Mouse (Mus musculus): ENCODE results near the gene Mmaa. TPM values are rescaled to one million over a fixed set of nuclear protein-coding genes. Genes with fewer than 3 reads are reported as not detected.

Gene Mmaa
- polyA plus RNA-seq, 1 experiment = 23.9 TPM

DNA sequence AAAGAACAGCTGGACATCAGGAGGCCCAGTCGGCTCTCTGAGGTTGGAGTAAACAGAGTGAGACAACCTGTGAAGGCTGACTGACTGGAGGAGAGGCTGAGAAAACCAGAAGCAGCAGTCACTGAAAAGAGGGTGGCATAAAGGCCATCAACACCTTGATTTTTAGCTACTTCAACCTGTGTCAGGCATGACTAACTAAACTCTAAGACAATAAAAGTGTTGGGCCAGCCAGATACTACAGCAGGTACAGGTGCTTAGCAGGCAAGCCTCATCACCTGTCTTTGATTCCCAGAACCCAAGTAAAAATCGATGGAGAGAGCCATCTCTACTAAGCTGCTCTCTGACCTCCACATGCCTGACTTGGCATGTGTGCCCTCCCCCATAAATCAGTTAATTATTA is 6.1 kb downstream of the Mmaa start:
- no peak for DNase-seq (ENCODE audit: low spot score)

DNA sequence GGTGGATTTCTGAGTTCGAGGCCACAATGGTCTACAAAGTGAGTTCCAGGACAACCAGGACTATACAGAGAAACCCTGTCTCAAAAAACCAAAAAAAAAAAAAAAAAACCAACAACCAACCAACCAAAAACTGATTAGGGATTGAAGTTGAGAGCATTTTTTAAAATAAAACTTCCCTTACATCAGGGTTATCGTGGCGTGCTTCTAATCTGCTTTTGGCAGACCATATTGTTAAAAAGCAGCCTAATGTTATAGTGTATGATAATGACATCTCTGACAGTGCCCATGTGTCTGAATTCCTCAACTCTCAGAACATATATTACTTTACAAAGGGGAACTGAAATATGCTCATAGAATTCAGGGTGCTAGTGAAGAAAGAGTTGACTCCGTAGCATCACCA is 6.5 kb downstream of the Mmaa start:
- no peak for DNase-seq (ENCODE audit: low spot score)

DNA sequence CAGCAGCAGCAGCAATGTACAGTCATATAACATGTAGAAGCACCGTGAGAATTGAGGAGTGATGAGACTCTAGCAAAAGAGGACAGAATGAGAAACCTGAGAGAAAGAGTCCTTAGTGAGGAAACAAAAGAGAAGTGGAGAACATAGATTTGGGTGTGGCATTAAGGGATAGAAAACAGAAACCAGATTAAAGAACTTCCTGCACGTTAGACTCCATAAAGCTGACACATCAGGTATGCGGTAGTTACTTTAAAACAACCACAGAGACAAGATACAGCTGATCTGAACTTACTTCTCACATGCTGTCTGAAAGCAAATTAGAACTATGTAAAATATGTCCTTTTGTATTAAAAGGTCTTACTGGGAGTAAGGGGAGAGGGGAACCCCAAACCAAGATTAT is 8.3 kb downstream of the Mmaa start:
- no peak for DNase-seq (ENCODE audit: low spot score)

DNA sequence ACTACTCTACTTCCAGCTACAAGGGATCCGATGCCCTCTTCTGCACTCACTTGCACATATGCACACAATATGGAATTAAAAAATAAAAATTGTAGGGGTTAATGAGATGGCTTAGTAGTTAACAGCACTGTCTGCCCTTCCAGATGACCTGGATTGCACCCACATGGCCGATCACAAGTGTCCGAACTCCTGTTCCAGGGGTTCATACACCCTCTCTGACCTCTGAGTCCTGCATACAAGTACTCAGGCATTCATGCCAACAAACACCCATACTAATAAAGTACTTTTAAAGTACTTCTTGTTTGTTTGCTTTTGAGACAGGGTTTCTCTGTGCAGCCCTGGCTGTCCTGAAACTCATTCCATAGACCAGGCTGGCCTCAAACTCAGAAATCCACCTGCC is 10.1 kb downstream of the Mmaa start:
- no peak for DNase-seq (ENCODE audit: low spot score)

DNA sequence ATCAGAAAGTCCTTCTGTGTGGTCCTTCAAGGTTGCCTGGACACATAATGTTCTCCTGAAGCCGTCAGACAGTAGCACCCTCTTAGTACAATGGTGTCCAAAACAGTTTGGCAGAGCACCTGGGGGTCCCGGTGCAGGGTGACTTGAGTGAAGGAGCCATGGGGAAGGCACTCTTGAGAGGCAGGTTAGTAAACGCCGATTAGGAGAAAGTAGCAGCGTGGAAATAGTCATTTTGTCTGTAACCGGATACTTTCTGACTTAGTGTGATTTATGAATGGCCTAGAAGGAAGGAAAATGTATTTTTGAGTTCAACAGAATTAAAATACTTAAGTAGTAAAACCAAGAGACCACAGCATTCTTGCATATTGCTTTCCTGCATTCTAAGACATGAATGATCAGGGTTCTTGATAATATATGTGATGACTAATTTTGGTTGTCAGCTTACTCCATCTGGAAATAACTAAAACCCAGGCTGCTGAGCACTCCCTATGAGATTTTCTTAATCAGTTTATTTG is 13.3 kb downstream of the Mmaa start:
- no peak for DNase-seq (ENCODE audit: low spot score)

DNA sequence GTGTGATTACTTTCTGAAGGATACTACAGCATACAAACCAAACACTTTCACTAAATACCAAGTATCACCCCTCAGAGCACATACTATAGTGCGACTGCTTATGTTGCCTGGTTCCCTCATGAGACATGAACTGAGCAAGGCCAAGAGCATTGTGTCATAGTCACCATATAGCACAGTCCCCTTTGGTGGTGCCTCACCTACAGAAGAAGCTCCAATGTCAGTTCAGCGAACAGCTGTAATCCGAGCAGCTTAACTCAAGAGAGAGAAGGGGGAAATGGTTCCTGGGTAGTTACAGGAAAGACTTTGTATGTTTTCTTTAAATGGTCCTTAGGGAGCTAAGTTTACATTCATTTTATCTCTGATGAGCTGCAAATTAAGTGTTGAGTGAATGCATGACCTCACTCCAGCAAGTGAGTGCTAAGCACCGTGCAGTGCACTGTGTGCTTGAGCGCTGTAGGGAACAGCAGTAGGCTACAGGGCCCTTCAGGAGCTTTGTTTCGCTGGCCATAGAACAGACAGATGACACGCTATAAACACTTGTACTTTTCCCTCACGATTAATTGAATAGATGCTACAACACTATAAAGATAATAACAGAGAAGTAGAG is 17.4 kb downstream of the Mmaa start:
- no peak for DNase-seq (ENCODE audit: low spot score)

DNA sequence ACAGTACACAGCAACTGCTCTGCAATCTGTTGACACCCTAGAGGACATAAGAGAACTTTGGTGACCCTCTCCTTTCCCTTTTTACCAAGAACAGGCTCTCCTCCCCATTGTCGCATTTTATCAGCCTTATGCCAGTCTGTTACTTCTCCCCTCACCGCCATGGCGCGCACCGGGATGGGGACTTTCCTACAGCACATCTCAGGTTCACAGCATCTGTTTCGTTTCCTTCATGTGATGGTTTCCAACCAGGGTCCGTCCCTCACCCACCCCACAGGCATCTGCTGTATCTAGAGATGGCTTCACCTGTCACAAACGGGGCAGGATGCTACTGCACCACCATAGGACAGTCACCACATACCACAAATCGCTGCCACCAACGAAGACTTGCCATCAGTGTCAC is 19.8 kb downstream of the Mmaa start:
- DNase-seq (ENCODE audit: low spot score) = no peak

DNA sequence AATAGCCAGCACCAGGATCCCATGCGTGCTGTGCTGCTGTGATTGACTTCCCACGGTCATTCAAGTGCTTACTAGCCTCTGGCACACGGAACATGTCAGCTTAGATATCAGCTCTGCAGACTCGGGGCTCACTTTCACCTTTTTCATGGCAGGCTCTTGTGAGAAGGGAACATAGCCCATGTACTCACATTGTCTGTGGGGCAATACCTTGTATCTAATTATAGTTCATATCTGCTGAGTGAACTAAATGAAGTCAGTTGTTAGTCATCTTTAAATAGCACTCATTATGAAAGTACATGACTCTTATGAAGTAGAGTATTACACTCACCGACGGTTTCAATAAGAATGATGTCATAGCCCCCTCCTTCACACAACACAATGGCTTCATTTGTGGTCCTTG is 21.0 kb downstream of the Mmaa start:
- no peak for DNase-seq (ENCODE audit: low spot score)

DNA sequence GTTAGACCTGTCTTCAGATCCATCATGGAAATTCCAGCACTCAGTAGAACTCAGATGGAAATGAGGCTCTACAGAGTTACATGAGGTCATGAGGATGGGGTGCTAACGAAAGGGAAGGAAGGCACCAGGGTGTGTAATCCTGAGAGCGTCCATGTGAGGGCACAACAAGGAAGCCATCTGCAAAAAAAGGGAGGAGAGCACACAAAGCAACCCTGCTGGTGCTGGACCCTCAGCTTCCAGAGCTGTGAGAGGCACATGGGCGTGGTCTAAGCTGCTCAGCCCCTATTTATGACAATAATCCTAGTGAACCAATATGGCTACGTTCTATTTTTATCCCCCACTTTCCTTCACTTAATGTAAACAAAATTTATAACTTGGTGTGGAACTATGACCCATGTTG is 22.1 kb downstream of the Mmaa start:
- no peak for DNase-seq (ENCODE audit: low spot score)

DNA sequence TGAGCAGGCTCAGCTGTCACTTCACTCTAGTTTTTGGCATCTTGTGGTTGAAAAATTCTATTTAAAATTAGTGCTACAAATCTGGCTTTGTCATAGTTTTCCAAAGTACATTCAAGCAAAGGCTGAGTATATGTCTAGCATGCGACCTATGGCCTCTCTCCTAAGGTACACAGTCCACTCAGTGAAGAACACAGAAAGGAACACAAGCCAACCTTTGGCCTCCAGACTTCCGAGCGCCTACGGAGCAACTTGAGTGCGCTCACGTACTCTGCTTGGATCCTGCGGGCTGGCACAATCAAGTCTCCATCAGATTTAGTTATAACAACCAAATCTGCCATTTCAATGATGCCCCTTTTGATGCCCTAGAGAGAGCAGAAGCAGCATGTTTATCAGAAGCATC is 25.8 kb downstream of the Mmaa start:
- no peak for DNase-seq (ENCODE audit: low spot score)

DNA sequence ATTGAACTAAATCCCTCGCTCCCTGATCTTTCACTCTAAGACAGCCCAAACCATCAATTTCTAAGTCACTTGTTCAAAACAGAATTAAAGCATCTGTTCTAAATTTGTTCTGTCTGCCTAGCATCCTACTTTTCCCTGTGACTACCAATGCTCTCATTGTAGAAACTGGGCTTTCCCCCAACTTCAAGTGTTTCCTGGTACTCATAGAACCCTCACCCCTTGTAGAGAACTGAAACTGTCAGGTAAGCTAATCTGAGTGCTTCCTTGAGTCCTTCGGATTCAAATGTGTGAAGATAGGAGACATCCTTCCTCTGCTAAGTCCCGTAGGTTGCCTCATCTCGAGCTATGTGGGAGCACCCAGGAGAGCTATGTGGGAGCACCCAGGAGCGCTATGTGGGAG is 32.8 kb downstream of the Mmaa start:
- no peak for DNase-seq (ENCODE audit: low spot score)

DNA sequence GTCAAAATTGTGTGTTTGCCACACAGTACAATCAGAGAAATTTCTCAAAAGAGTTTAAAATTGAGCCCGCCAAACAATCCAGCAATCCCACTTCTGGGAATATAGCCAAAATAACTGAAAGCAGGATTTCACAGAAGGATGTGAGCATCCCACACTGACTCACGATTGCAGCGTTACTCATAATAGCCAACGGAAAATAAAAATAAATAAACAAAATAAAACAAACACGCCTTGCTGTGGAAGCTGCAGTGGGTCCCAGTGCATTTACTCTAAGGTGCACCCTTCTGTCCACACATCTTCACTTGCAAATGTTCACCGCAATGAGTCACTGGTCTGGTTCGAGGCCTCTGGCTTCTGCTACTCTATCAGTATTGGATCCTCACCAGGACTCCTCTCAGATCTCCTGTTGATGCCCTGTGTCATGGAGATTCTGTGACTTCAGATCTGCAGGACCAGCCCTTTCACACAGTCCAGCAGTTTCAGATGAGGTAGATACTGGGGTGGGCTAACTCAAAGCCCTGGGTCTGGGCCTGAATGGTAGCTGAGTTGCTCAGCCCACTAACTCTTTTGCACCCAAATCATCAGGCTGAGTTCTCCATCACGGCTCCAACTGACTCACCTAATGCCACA is 38.5 kb downstream of the Mmaa start:
- no peak for DNase-seq (ENCODE audit: low spot score)

DNA sequence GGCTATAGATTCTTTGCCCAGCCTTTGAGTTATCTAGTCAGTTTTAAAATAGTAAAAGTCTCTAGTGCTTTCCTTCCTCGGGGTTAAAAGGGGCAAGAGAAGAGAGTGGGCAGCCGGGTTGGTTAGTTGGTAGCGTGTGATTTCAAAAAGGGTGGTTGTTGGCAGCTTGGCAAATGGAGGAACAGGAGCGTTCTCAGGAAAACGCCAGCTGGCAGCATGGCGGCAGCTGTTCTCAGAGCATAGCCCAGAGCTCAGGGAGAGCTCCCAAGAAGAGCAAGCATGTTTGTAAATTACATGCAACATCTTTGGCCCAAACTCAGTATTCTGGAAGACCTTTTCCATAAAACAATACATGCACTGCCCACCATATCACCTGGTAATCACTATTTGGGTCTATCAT is 41.0 kb downstream of the Mmaa start:
- no peak for DNase-seq (ENCODE audit: low spot score)

DNA sequence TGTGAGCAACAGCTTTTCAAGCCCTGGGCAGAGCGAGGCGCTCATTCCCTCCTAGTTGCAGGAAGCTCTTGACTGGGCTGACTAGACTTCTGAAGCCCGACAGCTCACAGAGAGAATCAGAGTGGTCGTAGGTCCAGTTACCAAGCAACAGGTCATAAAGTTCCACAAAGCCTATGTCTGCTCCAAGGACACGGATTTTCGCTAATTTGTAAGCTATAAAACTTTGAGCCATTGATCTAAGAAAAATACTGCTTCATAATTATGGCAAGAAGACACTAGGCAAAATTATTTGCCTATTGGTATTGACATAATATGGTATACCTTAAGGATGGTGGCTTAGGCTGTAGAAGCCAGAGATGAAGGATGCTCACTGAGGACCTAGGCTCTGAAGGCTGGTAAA is 46.3 kb downstream of the Mmaa start, which contains the start of gene 1700011L22Rik:
1700011L22Rik (minus strand) TSS at position 101 of the 400 bp plus-strand sequence.
- no peak for DNase-seq (ENCODE audit: low spot score)

DNA sequence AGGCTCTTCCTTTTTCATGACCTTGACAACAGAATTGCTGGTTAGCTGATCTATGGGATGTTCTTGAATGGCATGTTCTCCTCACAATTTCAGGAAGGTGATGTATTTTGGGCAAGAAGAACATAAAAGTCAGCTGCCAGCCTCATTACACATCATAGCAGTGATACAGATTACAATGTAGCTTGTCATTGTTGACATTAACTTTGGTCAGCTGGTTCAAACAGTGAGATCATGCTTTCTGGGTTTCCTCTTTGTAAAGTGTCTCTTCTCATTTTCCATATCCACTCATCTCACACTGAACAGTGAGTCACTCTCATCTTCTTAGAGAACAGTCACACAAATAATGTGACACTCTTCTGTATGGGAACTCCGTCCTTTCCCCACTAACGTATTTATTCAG is 51.3 kb downstream of the Mmaa start:
- no peak for DNase-seq (ENCODE audit: low spot score)

DNA sequence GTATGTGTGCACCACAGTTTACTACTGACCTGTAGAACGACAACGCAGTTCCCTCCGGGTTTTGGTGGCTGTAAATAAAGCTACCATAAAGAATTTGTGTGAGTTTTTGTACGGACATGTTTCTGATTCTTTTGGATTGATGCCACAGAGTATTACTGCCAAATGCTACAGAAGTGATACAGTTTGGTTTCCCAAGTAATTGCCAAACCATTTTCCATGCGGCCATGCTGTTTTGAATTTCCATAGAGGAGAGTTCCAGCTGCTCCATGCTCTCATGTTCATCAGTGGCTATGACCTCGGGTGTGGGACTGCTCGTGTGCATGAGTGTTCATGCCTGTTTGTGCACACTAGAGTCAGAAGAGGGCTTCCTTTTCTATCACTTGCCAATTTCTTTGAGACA is 54.7 kb downstream of the Mmaa start:
- DNase-seq (ENCODE audit: low spot score) = no peak

DNA sequence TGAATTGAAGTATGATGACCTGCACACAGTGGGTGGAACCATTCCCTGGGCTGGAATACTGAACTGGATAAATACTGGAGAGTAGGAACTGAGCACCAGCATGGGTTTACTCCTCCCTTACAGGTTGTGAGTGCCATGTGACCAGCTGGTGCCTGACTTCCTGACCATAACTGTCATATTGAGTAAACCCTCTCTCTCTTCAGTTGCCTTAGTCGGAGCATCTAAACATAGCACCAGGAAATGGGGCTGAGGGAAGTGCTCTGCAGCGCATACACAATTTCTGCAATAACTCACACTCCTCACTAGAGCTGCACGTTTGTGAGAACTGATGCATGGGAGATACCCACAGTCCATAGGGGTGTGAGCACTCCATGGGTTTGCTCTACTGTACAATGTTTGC is 55.4 kb downstream of the Mmaa start:
- no peak for DNase-seq (ENCODE audit: low spot score)

DNA sequence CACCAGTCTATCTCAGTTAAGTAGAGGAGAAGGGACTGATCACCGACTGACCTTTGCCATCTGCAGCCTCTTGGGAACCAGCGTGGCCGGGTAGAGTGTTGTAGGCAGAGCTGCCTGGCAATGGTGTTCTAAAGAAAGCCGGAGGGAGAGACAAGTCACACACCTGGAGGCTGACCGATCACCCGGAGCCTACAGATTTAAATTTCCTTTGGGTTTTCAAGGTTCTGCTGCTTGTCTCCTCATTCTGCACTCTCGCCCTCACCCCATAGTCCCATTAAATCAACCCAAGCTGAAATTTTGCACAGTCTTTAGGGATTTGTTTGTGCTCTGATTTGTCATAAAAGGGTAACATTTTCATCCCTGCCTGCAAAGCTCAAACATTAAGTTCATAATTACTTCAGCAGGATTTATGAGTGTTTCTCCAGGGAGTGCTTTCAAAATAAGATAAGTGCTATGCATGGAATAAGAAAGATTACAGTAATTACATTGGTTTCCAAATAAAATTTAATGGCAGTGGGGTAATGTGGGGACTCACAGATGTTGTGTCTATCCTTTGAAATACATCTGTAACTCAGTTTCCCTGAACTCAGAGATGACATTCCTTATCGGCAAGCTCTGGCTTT is 65.4 kb downstream of the Mmaa start:
- no peak for DNase-seq (ENCODE audit: low spot score)

DNA sequence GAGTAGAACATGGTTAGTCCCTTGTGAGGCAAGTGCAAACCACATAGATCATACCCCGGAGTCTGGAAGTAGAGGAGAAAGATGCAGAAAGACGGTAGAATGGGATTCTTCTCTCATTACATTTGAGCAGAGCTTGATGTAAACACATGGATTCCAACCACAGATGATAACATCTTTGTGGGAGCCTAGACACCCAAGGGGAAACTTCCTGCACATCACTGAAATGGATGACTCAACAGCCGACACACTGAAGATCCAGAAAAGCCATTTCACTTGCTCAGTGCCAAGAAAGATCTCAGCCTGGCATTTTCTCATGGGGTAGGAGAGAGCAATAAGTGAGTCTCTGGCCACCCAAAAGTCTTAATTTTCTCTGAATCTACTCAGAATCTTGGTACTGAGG is 66.8 kb downstream of the Mmaa start:
- no peak for DNase-seq (ENCODE audit: low spot score)

DNA sequence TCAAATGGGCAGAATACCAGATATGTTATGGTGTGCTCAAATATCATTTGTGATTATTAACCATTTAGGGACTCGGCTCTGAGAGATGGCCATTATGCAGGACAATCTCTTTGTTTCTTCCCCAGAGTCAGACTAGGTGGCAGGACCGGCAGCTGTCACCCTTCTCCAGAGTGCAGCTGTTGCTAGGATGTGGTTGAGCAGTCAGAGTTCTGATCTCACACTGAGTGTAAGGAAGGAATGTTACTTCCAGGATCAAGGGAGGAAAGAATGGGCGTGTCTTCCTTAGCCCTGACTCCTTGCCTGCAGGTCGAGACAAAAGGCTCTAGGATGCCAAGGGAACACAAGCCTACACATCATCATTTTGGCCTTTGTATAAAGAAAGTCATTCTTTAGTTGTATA is 67.5 kb downstream of the Mmaa start:
- DNase-seq (ENCODE audit: low spot score) = no peak

DNA sequence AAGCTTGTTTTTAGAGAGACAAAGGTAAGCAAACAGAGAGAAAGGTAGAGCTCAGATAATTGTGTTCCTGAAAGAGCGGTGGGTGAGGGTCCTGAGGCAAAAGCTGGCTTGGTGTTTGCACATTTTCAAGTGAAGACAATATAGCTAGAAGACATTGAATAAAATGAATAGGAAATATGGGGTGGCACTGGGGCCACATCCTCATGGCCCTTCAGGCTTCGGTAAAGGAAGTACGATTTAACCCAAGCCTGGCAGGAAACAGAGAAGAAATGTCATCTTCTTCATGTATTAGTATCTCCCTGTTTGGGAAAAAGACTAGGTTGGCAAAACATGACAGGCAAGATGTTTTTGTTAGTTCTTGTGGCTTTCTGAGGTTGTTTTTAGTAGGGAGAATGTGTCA is 68.7 kb downstream of the Mmaa start:
- DNase-seq (ENCODE audit: low spot score) = no peak

DNA sequence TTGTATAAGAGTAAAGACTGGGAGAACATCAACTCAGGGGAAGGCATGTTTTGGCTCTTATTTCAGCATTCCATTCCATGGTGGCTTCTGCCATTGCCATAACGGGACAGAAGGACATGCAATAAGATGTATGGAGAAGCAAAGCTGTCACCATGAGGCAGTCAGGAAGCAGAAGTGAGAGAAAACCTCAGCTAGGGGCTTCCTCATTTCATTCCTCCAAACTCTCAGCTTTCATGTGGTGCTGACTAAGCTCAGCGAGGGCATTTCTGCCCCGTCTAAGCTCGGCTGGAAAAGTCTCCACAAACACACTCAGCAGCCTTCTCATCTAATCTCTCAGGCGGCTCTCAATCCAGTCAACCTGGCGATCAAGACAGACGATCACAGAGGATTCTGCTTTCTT is 69.2 kb downstream of the Mmaa start:
- DNase-seq (ENCODE audit: low spot score) = no peak

DNA sequence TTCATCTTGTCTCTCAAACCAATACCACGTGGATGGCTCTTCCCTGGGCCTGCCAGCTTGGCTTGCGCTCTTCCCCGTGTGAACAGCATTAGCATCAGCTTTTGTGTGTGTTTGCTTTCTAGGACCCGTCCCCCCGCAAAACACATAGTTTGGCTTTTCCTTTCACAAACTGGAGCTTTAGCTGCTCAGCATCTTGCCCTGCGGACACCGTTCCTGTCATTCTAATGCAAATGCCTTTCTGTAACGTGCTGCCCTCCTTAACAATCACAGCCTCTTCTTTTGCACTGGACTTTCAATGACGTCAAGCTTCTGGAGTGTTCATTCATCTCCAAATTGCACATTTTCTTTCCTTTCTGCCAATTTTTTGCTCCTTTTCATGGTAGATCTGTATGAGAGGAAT is 70.4 kb downstream of the Mmaa start:
- DNase-seq (ENCODE audit: low spot score) = no peak

DNA sequence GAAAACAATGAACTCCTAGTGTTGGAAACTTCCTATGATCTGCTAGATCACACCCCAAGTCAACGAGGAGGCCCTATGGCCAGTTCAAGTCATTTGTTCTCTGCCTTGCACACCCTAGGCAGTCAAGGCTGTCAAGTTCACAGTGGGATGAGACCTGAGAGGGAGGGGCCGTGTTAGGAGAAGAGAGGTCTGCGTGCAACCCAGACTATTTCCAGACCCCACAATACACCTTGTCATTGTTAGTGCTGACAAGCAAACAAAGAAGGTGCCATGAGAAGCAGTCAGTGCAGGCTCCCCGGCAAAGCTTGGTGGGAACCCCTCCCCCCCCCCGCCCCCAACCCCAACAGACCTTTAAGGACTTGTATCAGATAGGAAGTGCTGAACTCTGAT is 72.0 kb downstream of the Mmaa start:
- DNase-seq (ENCODE audit: low spot score) = no peak
